Mouse (Mus musculus): Measurements from ENCODE around the gene Asic2. TPM values are rescaled to one million over a fixed set of nuclear protein-coding genes. Genes with fewer than 3 reads are reported as not detected.

Gene Asic2
- polyA plus RNA-seq, 1 experiment from 2014 or later: 0.47 TPM

GRCm38 (mm10) chr11:81531906-81532305, 436.4 kb downstream of the Asic2 start:
- Histone ChIP-seq H3K27me3 (ENCODE audit: control insufficient read depth, insufficient read depth, low read length) (no peaks in the 10 kb centered on the region), H3K4me1 (replicated peaks; ENCODE audit: control insufficient read depth, insufficient read depth) (no peaks in the 10 kb centered on the region), H3K36me3 (ENCODE audit: control insufficient read depth, insufficient read depth, low read length) (no peaks in the 10 kb centered on the region), H3K27ac (replicated peaks) (no peak overlapping the region), H3K9me3 (ENCODE audit: control insufficient read depth, low read length) (no peaks in the 10 kb centered on the region), H3K9ac (ENCODE audit: low read length) (no peak overlapping the region), H3K4me2 (replicated peaks; ENCODE audit: low read depth) (no peak overlapping the region), H3K4me3 (ENCODE audit: low read depth, low read length) (no peak overlapping the region)
- 12% methylated on average over 6 of the region's 6 CpGs for WGBS
- DNase-seq (ENCODE audit: low spot score) (no peak), ATAC-seq (ENCODE audit: low FRiP score, low TSS enrichment) (no peak)
- TF ChIP-seq EP300 (optimal IDR thresholded peaks at IDR 0.05) (no peak), CTCF (IDR thresholded peaks at IDR 0.05; ENCODE audit: low read depth) (no peak)

GRCm38 (mm10) chr11:81522927-81523326, 445.3 kb downstream of the Asic2 start:
- ATAC-seq (ENCODE audit: low FRiP score, low TSS enrichment) (no peak), DNase-seq (ENCODE audit: low spot score) (no peak)
- TF ChIP-seq EP300 (optimal IDR thresholded peaks at IDR 0.05) (no peak), CTCF (IDR thresholded peaks at IDR 0.05; ENCODE audit: low read depth) (no peak)
- Histone ChIP-seq H3K4me2 (replicated peaks; ENCODE audit: low read depth) (no peak overlapping the region), H3K4me3 (ENCODE audit: low read depth, low read length) (no peak overlapping the region), H3K27ac (replicated peaks) (no peak overlapping the region), H3K9ac (ENCODE audit: low read length) (no peak overlapping the region), H3K27me3 (ENCODE audit: control insufficient read depth, insufficient read depth, low read length) (no peaks in the 10 kb centered on the region), H3K9me3 (ENCODE audit: control insufficient read depth, low read length) (no peaks in the 10 kb centered on the region), H3K4me1 (replicated peaks; ENCODE audit: control insufficient read depth, insufficient read depth) (no peaks in the 10 kb centered on the region), H3K36me3 (ENCODE audit: control insufficient read depth, insufficient read depth, low read length) (no peaks in the 10 kb centered on the region)
- WGBS: 67% methylated on average over 1 of the region's 1 CpGs

- Histone ChIP-seq H3K4me2 (replicated peaks; ENCODE audit: low read depth) (no peak overlapping the region), H3K27me3 (ENCODE audit: control insufficient read depth, insufficient read depth, low read length) (no peaks in the 10 kb centered on the region), H3K36me3 (ENCODE audit: control insufficient read depth, insufficient read depth, low read length) (no peaks in the 10 kb centered on the region), H3K27ac (replicated peaks) (no peak overlapping the region), H3K9me3 (ENCODE audit: control insufficient read depth, low read length) (no peaks in the 10 kb centered on the region), H3K4me1 (replicated peaks; ENCODE audit: control insufficient read depth, insufficient read depth) (no peaks in the 10 kb centered on the region), H3K9ac (ENCODE audit: low read length) (no peak overlapping the region), H3K4me3 (ENCODE audit: low read depth, low read length) (no peak overlapping the region)
- ATAC-seq (ENCODE audit: low FRiP score, low TSS enrichment) (no peak), DNase-seq (ENCODE audit: low spot score) (no peak)
- no peak for TF ChIP-seq EP300 (optimal IDR thresholded peaks at IDR 0.05)
- TF ChIP-seq CTCF (IDR thresholded peaks at IDR 0.05; ENCODE audit: low read depth): no peak
- 76% methylated on average over 4 of the region's 4 CpGs for WGBS
These were observed 446.4 kb downstream of the Asic2 start for GRCm38 (mm10) chr11:81521881-81522280.

GRCm38 (mm10) chr11:81518001-81518955, 450.0 kb downstream of the Asic2 start:
- H3K36me3 ChIP-seq (ENCODE audit: control insufficient read depth, insufficient read depth, low read length): no peaks in the 10 kb centered on the region
- H3K27me3 ChIP-seq (ENCODE audit: control insufficient read depth, insufficient read depth, low read length): no peaks in the 10 kb centered on the region
- H3K4me1 ChIP-seq (replicated peaks; ENCODE audit: control insufficient read depth, insufficient read depth): no peaks in the 10 kb centered on the region
- no peaks in the 10 kb centered on the region for H3K9me3 ChIP-seq (ENCODE audit: control insufficient read depth, low read length)
- ATAC-seq (ENCODE audit: low FRiP score, low TSS enrichment): no peak
- no peak overlapping the region for H3K4me3 ChIP-seq (ENCODE audit: low read depth, low read length)
- H3K9ac ChIP-seq (ENCODE audit: low read length): no peak overlapping the region
- 31% methylated on average over 14 of the region's 14 CpGs for WGBS
- H3K27ac ChIP-seq (replicated peaks): no peak overlapping the region
- H3K4me2 ChIP-seq (replicated peaks; ENCODE audit: low read depth): no peak overlapping the region
- TF ChIP-seq EP300 (optimal IDR thresholded peaks at IDR 0.05) (no peak), CTCF (IDR thresholded peaks at IDR 0.05; ENCODE audit: low read depth) (no peak)
- DNase-seq (ENCODE audit: low spot score): no peak

- H3K27ac ChIP-seq (replicated peaks): no peak overlapping the region
- DNase-seq (ENCODE audit: low spot score) (no peak), ATAC-seq (ENCODE audit: low FRiP score, low TSS enrichment) (no peak)
- H3K9me3 ChIP-seq (ENCODE audit: control insufficient read depth, low read length): no peaks in the 10 kb centered on the region
- 81% methylated on average over 3 of the region's 3 CpGs for WGBS
- TF ChIP-seq CTCF (IDR thresholded peaks at IDR 0.05; ENCODE audit: low read depth) (no peak), EP300 (optimal IDR thresholded peaks at IDR 0.05) (no peak)
- no peaks in the 10 kb centered on the region for H3K4me1 ChIP-seq (replicated peaks; ENCODE audit: control insufficient read depth, insufficient read depth)
- H3K27me3 ChIP-seq (ENCODE audit: control insufficient read depth, insufficient read depth, low read length): no peaks in the 10 kb centered on the region
- H3K4me2 ChIP-seq (replicated peaks; ENCODE audit: low read depth): no peak overlapping the region
- H3K36me3 ChIP-seq (ENCODE audit: control insufficient read depth, insufficient read depth, low read length): no peaks in the 10 kb centered on the region
- no peak overlapping the region for H3K4me3 ChIP-seq (ENCODE audit: low read depth, low read length)
- no peak overlapping the region for H3K9ac ChIP-seq (ENCODE audit: low read length)
These were observed 452.5 kb downstream of the Asic2 start for GRCm38 (mm10) chr11:81515754-81516153.

- no peaks in the 10 kb centered on the region for H3K27me3 ChIP-seq (ENCODE audit: control insufficient read depth, insufficient read depth, low read length)
- H3K4me3 ChIP-seq (ENCODE audit: low read depth, low read length): no peak overlapping the region
- DNase-seq (ENCODE audit: low spot score): no peak
- ATAC-seq (ENCODE audit: low FRiP score, low TSS enrichment): no peak
- H3K36me3 ChIP-seq (ENCODE audit: control insufficient read depth, insufficient read depth, low read length): no peaks in the 10 kb centered on the region
- TF ChIP-seq CTCF (IDR thresholded peaks at IDR 0.05; ENCODE audit: low read depth): no peak
- no peak for TF ChIP-seq EP300 (optimal IDR thresholded peaks at IDR 0.05)
- H3K9me3 ChIP-seq (ENCODE audit: control insufficient read depth, low read length): no peaks in the 10 kb centered on the region
- no peak overlapping the region for H3K9ac ChIP-seq (ENCODE audit: low read length)
- H3K4me2 ChIP-seq (replicated peaks; ENCODE audit: low read depth): no peak overlapping the region
- 79% methylated on average over 10 of the region's 10 CpGs for WGBS
- no peaks in the 10 kb centered on the region for H3K4me1 ChIP-seq (replicated peaks; ENCODE audit: control insufficient read depth, insufficient read depth)
- H3K27ac ChIP-seq (replicated peaks): no peak overlapping the region
These were observed 455.8 kb downstream of the Asic2 start for GRCm38 (mm10) chr11:81512434-81512833.

All from stomach, postnatal 0 days (tissue).